Mouse (Mus musculus) midbrain, embryonic 12.5 days (tissue): ENCODE results near the gene Bcar3. TPM values are rescaled to one million over a fixed set of nuclear protein-coding genes. Genes with fewer than 3 reads are reported as not detected.

Source experiments
- ATAC-seq: fragments of 200-750 bp; cut with Nextera tagmentation; 2 replicates; pipeline ENCODE4 v1.8.0; 2017; ENCODE audit warnings: low read depth, moderate TSS enrichment, moderate library complexity; ENCODE audit not compliant: low FRiP score
- H3K27ac ChIP-seq: fragments of 300-500 bp; sonication (generic); replicated peaks from 2 replicates; pipeline ENCODE4 v1.5.1; 2016; ENCODE audit warnings: mild to moderate bottlenecking
- H3K27me3 ChIP-seq: fragments of 300-500 bp; sonication (generic); 2 replicates; pipeline ENCODE4 v1.6.1; 2016; ENCODE audit warnings: mild to moderate bottlenecking
- H3K36me3 ChIP-seq: fragments of 300-500 bp; sonication (generic); 2 replicates; pipeline ENCODE4 v1.6.1; 2016
- H3K4me1 ChIP-seq: fragments of 300-500 bp; sonication (generic); 2 replicates; pipeline ENCODE4 v1.6.1; 2016
- H3K4me2 ChIP-seq: fragments of 300-500 bp; sonication (generic); replicated peaks from 2 replicates; pipeline ENCODE4 v1.6.1; 2016; ENCODE audit warnings: mild to moderate bottlenecking, moderate library complexity
- H3K4me3 ChIP-seq: fragments of 300-500 bp; sonication (generic); 2 replicates; pipeline ENCODE4 v1.5.1; 2016; ENCODE audit warnings: mild to moderate bottlenecking
- H3K9ac ChIP-seq: fragments of 300-500 bp; sonication (generic); replicated peaks from 2 replicates; pipeline ENCODE4 v1.6.1; 2016; ENCODE audit warnings: mild to moderate bottlenecking, moderate library complexity
- H3K9me3 ChIP-seq: fragments of 300-500 bp; sonication (generic); 2 replicates; pipeline ENCODE4 v1.6.1; 2016; ENCODE audit warnings: mild to moderate bottlenecking
- WGBS: fragments of 180-500 bp; shearing (Covaris S2); methylation state at CpG from one replicate; pipeline ENCODE4 v1.1.7; 2016; 5-methylcytosine and 5-hydroxymethylcytosine counted together
- polyA plus RNA-seq: library from polyadenylated mRNA; unstranded; fragments of >200 nt; fragmentation: Nextera tagmentation; extraction: Ambion mirVana; gene quantifications from 2 replicates; pipeline ENCODE4 v1.2.1, GENCODE M21; 2016

Bcar3 gene
- polyA plus RNA-seq, 1 experiment from 2014 or later = 14.6 TPM

- no peak overlapping the region for H3K27ac ChIP-seq
- no peaks in the 10 kb centered on the region for H3K27me3 ChIP-seq
- no peak for ATAC-seq
- no peak overlapping the region for H3K4me3 ChIP-seq
- no peaks in the 10 kb centered on the region for H3K4me1 ChIP-seq
- WGBS = 94% methylated on average over 2 of the region's 2 CpGs
- H3K4me2 ChIP-seq = no peak overlapping the region
- H3K9me3 ChIP-seq = no peaks in the 10 kb centered on the region
- H3K9ac ChIP-seq = no peak overlapping the region
- peaks cover 80% of the 10 kb centered on the region for H3K36me3 ChIP-seq
These were observed 251.4 kb downstream of the Bcar3 start for GRCm38 (mm10) chr3:122545346-122545745.

- Histone ChIP-seq H3K9me3 (no peaks in the 10 kb centered on the region), H3K4me2 (no peak overlapping the region), H3K27ac (no peak overlapping the region), H3K4me3 (no peak overlapping the region), H3K4me1 (no peaks in the 10 kb centered on the region), H3K27me3 (no peaks in the 10 kb centered on the region), H3K36me3 (peaks cover 60% of the 10 kb centered on the region), H3K9ac (no peak overlapping the region)
- WGBS = 86% methylated on average over 4 of the region's 4 CpGs
- ATAC-seq = no peak
These were observed 253.5 kb downstream of the Bcar3 start for GRCm38 (mm10) chr3:122547469-122547868.

GRCm38 (mm10) chr3:122551174-122551573, 257.2 kb downstream of the Bcar3 start:
- Histone ChIP-seq H3K27ac (no peak overlapping the region), H3K4me1 (no peaks in the 10 kb centered on the region), H3K36me3 (peaks cover 26% of the 10 kb centered on the region), H3K27me3 (no peaks in the 10 kb centered on the region), H3K4me3 (no peak overlapping the region), H3K4me2 (no peak overlapping the region), H3K9ac (no peak overlapping the region), H3K9me3 (no peaks in the 10 kb centered on the region)
- WGBS = 96% methylated on average over 3 of the region's 3 CpGs
- no peak for ATAC-seq

- Histone ChIP-seq H3K4me3 (no peak overlapping the region), H3K9ac (no peak overlapping the region), H3K27ac (no peak overlapping the region), H3K4me2 (no peak overlapping the region), H3K9me3 (no peaks in the 10 kb centered on the region), H3K36me3 (peaks cover 3% of the 10 kb centered on the region; the same call in 1 of the 2 replicates), H3K4me1 (no peaks in the 10 kb centered on the region; the same call in 1 of the 2 replicates), H3K27me3 (no peaks in the 10 kb centered on the region)
- ATAC-seq = no peak
- WGBS = 80% methylated on average over 2 of the region's 2 CpGs
These were observed 263.8 kb downstream of the Bcar3 start for GRCm38 (mm10) chr3:122557766-122558165.

- WGBS = 43% methylated on average over 7 of the region's 7 CpGs
- H3K27ac ChIP-seq = no peak overlapping the region
- H3K27me3 ChIP-seq = no peaks in the 10 kb centered on the region
- no peak overlapping the region for H3K4me2 ChIP-seq
- no peak overlapping the region for H3K9ac ChIP-seq
- peaks cover 21% of the 10 kb centered on the region; the same call in 1 of the 2 replicates for H3K36me3 ChIP-seq
- no peaks in the 10 kb centered on the region for H3K9me3 ChIP-seq
- ATAC-seq = no peak
- no peak overlapping the region for H3K4me3 ChIP-seq
- no peaks in the 10 kb centered on the region for H3K4me1 ChIP-seq
These were observed 271.3 kb downstream of the Bcar3 start for GRCm38 (mm10) chr3:122565285-122565684.

GRCm38 (mm10) chr3:122566112-122566511, 272.2 kb downstream of the Bcar3 start:
- no peak overlapping the region for H3K4me2 ChIP-seq
- ATAC-seq = no peak
- 79% methylated on average over 3 of the region's 3 CpGs for WGBS

GRCm38 (mm10) chr3:122566549-122566948, 272.6 kb downstream of the Bcar3 start:
- Histone ChIP-seq H3K4me1 (no peaks in the 10 kb centered on the region), H3K27ac (no peak overlapping the region), H3K9ac (no peak overlapping the region), H3K4me2 (no peak overlapping the region), H3K36me3 (peaks cover 20% of the 10 kb centered on the region; the same call in 1 of the 2 replicates), H3K27me3 (no peaks in the 10 kb centered on the region), H3K9me3 (no peaks in the 10 kb centered on the region), H3K4me3 (no peak overlapping the region)
- 77% methylated on average over 4 of the region's 4 CpGs for WGBS
- no peak for ATAC-seq

More at GRCm38 (mm10) chr3:122566112-122566511, 272.2 kb downstream of the Bcar3 start:
- H3K27me3 ChIP-seq = no peaks in the 10 kb centered on the region
- H3K4me1 ChIP-seq = no peaks in the 10 kb centered on the region
- H3K36me3 ChIP-seq = peaks cover 21% of the 10 kb centered on the region; the same call in 1 of the 2 replicates
- H3K4me3 ChIP-seq = no peak overlapping the region
- no peaks in the 10 kb centered on the region for H3K9me3 ChIP-seq
- H3K27ac ChIP-seq = no peak overlapping the region
- no peak overlapping the region for H3K9ac ChIP-seq

GRCm38 (mm10) chr3:122573426-122574286, 279.7 kb downstream of the Bcar3 start:
- no peak overlapping the region for H3K9ac ChIP-seq
- no peaks in the 10 kb centered on the region for H3K27me3 ChIP-seq
- ATAC-seq = no peak
- 0 out of 2 replicates have a peak, but pooled peaks cover 3% of the 10 kb centered on the region for H3K9me3 ChIP-seq
- H3K36me3 ChIP-seq = peaks cover 4% of the 10 kb centered on the region; the same call in 1 of the 2 replicates
- 89% methylated on average over 5 of the region's 5 CpGs for WGBS
- H3K4me2 ChIP-seq = no peak overlapping the region
- H3K4me3 ChIP-seq = no peak overlapping the region
- H3K4me1 ChIP-seq = 0 out of 2 replicates have a peak, but pooled peaks cover 2% of the 10 kb centered on the region
- no peak overlapping the region for H3K27ac ChIP-seq

GRCm38 (mm10) chr3:122574921-122575320, 281.0 kb downstream of the Bcar3 start:
- H3K4me3 ChIP-seq = no peak overlapping the region
- 0 out of 2 replicates have a peak, but pooled peaks cover 3% of the 10 kb centered on the region for H3K9me3 ChIP-seq
- ATAC-seq = no peak
- no peak overlapping the region for H3K27ac ChIP-seq
- WGBS = 81% methylated on average over 1 of the region's 1 CpGs
- H3K27me3 ChIP-seq = no peaks in the 10 kb centered on the region
- H3K4me1 ChIP-seq = 0 out of 2 replicates have a peak, but pooled peaks cover 2% of the 10 kb centered on the region
- H3K36me3 ChIP-seq = peaks cover 4% of the 10 kb centered on the region; the same call in 1 of the 2 replicates
- H3K4me2 ChIP-seq = no peak overlapping the region
- no peak overlapping the region for H3K9ac ChIP-seq

- no peak for ATAC-seq
- Histone ChIP-seq H3K9ac (no peak overlapping the region), H3K27ac (no peak overlapping the region), H3K4me3 (no peak overlapping the region), H3K4me2 (no peak overlapping the region), H3K4me1 (0 out of 2 replicates have a peak, but pooled peaks cover 2% of the 10 kb centered on the region), H3K36me3 (peaks cover 4% of the 10 kb centered on the region; the same call in 1 of the 2 replicates), H3K9me3 (0 out of 2 replicates have a peak, but pooled peaks cover 3% of the 10 kb centered on the region), H3K27me3 (no peaks in the 10 kb centered on the region)
These were observed 283.4 kb downstream of the Bcar3 start for GRCm38 (mm10) chr3:122577360-122577759.
